In genomic region chr13:10654086-10654422, GRCm38 (mm10) we compare ENCODE assay signal across 9 mouse cellular contexts.
DNase-seq lines count a peak whose midpoint lies in the region; ATAC-seq lines count a peak whose summit lies in the region.
"Had no signal": no experiment of that assay in that cellular context is flagged by ENCODE, and none has a peak within 500 bp of the region (broad histone marks: within the 10 kb centered on the region; RNA-seq: fewer than 3 reads in every experiment).

No protein-coding gene starts in this region.

- no peak overlapping the region for H3K27ac ChIP-seq in heart, embryonic 12.5 days (ENCODE audit: poor library complexity, severe bottlenecking)
- no peak overlapping the region for H3K27ac ChIP-seq in lung, embryonic 16.5 days (ENCODE audit: low read length)
- H3K27ac ChIP-seq in hindbrain, embryonic 16.5 days (ENCODE audit: low read depth, low read length) = no peak overlapping the region
- H3K27ac ChIP-seq: liver, embryonic 14.5 days had no signal

- DNase-seq in heart, postnatal 25 days (ENCODE audit: low spot score) = peak; percentile 1
- no peak for DNase-seq in lung, postnatal 25 days (ENCODE audit: low spot score)
- peak; percentile 10 for DNase-seq in cerebellum, adult 8-10 months
- DNase-seq in urinary bladder, postnatal 4 days (ENCODE audit: low spot score in 2 of 2) = no peak
- DNase-seq in right cerebral cortex, adult 2 months (ENCODE audit: low spot score in 2 of 2) = no peak

- no peaks in the 10 kb centered on the region for H3K36me3 ChIP-seq in heart, embryonic 12.5 days
- no peaks in the 10 kb centered on the region for H3K36me3 ChIP-seq in lung, embryonic 16.5 days (ENCODE audit: control insufficient read depth, insufficient read depth, low read length)
- H3K36me3 ChIP-seq in hindbrain, embryonic 16.5 days (ENCODE audit: control insufficient read depth, insufficient read depth, low read length) = no peaks in the 10 kb centered on the region

- H3K27me3 ChIP-seq in heart, embryonic 12.5 days (replicated peaks) = no peaks in the 10 kb centered on the region
- H3K27me3 ChIP-seq in lung, embryonic 16.5 days (ENCODE audit: control insufficient read depth, insufficient read depth, low read depth, low read length) = no peaks in the 10 kb centered on the region
- H3K27me3 ChIP-seq in hindbrain, embryonic 16.5 days (replicated peaks; ENCODE audit: control insufficient read depth, insufficient read depth, low read length) = no peaks in the 10 kb centered on the region

- H3K4me2 ChIP-seq in heart, embryonic 12.5 days = no peak overlapping the region
- no peak overlapping the region for H3K4me2 ChIP-seq in lung, embryonic 16.5 days (ENCODE audit: low read depth, low read length)
- H3K4me2 ChIP-seq in hindbrain, embryonic 16.5 days (ENCODE audit: low read length) = no peak overlapping the region

- intact Hi-C loops in heart, postnatal 25 days (cut with DNase I) = no loop called here

- ATAC-seq in heart, embryonic 12.5 days (ENCODE audit: insufficient number of reproducible peaks, low FRiP score) = no peak
- peak; percentile 51; the same call in 1 of the 2 replicates for ATAC-seq in lung, embryonic 16.5 days (ENCODE audit: low read depth)
- ATAC-seq in hindbrain, embryonic 16.5 days = peak; percentile 57

- no peak overlapping the region for H3K9ac ChIP-seq in heart, embryonic 12.5 days
- no peak overlapping the region for H3K9ac ChIP-seq in lung, embryonic 16.5 days (ENCODE audit: low read length)
- no peak overlapping the region for H3K9ac ChIP-seq in hindbrain, embryonic 16.5 days (ENCODE audit: low read depth, low read length)
- H3K9ac ChIP-seq: liver, embryonic 14.5 days had no signal

- no peak overlapping the region for H3K4me3 ChIP-seq in heart, embryonic 12.5 days
- no peak overlapping the region for H3K4me3 ChIP-seq in lung, embryonic 16.5 days (ENCODE audit: low read length)
- no peak overlapping the region for H3K4me3 ChIP-seq in hindbrain, embryonic 16.5 days (ENCODE audit: low read length)

- no peaks in the 10 kb centered on the region for H3K9me3 ChIP-seq in heart, embryonic 12.5 days (replicated peaks)
- no peaks in the 10 kb centered on the region for H3K9me3 ChIP-seq in lung, embryonic 16.5 days (ENCODE audit: control insufficient read depth, low read length)
- H3K9me3 ChIP-seq in hindbrain, embryonic 16.5 days (ENCODE audit: control insufficient read depth, low read length) = no peaks in the 10 kb centered on the region

- no peaks in the 10 kb centered on the region for H3K4me1 ChIP-seq in heart, embryonic 12.5 days (replicated peaks)
- 0 out of 2 replicates have a peak, but pooled peaks cover 3% of the 10 kb centered on the region for H3K4me1 ChIP-seq in lung, embryonic 16.5 days (replicated peaks; ENCODE audit: control insufficient read depth, insufficient read depth, low read length)
- no peaks in the 10 kb centered on the region for H3K4me1 ChIP-seq in hindbrain, embryonic 16.5 days (ENCODE audit: control insufficient read depth, insufficient read depth, low read depth, low read length)

- WGBS in heart, embryonic 12.5 days = 51% methylated on average over 2 of the region's 2 CpGs
- 37% methylated on average over 2 of the region's 2 CpGs for WGBS in lung, embryonic 16.5 days
- 58% methylated on average over 2 of the region's 2 CpGs for WGBS in hindbrain, embryonic 16.5 days

Comparison
In these comparisons a context has a peak if more than half of its experiments do, and no peak if none do; other contexts are left out.
1. DNase-seq: peak in heart, postnatal 25 days (single experiment) and cerebellum, adult 8-10 months (single experiment); none in lung, postnatal 25 days (single experiment), urinary bladder, postnatal 4 days (0 of 2) and right cerebral cortex, adult 2 months (0 of 2).